Mouse (Mus musculus): Measurements from ENCODE around the gene Gm7347.
"Not testable (repeated sequence)": the region's sequence is repeated elsewhere in the genome, so short reads cannot be mapped to it uniquely, and the experiment has no call there.

DNA sequence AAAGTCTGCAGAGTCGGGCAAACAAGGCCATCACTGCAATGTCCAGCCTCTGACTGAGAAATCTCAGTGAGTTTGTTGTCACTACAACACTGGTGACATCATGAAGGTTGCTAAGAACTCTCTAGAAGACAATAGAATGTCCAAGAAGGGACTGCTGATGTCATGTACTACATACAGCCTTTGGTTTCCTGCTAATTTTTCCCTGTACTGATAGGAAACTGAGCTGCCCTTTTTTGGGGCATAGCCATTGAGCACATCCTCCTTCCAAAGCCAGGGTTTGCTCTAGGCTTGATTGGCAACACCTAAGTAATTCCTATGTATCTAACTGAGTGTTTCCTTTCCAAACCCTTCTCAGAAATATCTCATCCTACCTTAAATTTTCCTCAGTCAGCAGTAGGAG is 30.8 kb upstream of the Gm7347 start, which contains the start of gene Gm10471:
- not testable (repeated sequence) for TF ChIP-seq CTCF (IDR thresholded peaks at IDR 0.05; ENCODE audit: borderline replicate concordance, extremely low read depth, insufficient read depth, insufficient read length); POLR2A (IDR thresholded peaks at IDR 0.05; ENCODE audit: borderline replicate concordance, extremely low read depth, insufficient read depth, insufficient read length, poor library complexity, severe bottlenecking)
